Mouse (Mus musculus) lung, adult 2 months (tissue): ENCODE data around the gene Ptpn14. TPM values are rescaled to one million over a fixed set of nuclear protein-coding genes. Genes with fewer than 3 reads are reported as not detected.

ENCODE experiments used
- DNase-seq: peaks from one replicate; pipeline ENCODE4 v3.0.0; 2022
- H3K4me1 ChIP-seq: fragments of 200-500 bp; 2 replicates; pipeline ENCODE4 v1.6.1; 2011; ENCODE audit warnings: low read length; ENCODE audit not compliant: control insufficient read depth, insufficient read depth
- H3K4me3 ChIP-seq: fragments of 200-500 bp; replicated peaks from 2 replicates; pipeline ENCODE3; 2011; ENCODE audit warnings: low read depth, mild to moderate bottlenecking, control low read depth, low read length; ENCODE audit errors: extremely low read depth
- CTCF ChIP-seq: fragments of 200-500 bp; IDR thresholded peaks from 2 replicates; pipeline ENCODE4 v1.5.1; 2011; ENCODE audit warnings: mild to moderate bottlenecking, low read length, control low read depth; ENCODE audit not compliant: insufficient read depth
- POLR2A ChIP-seq: fragments of 200-500 bp; IDR thresholded peaks from 2 replicates; pipeline ENCODE4 v1.6.1; 2011; ENCODE audit warnings: low read depth, mild to moderate bottlenecking, control low read depth, low read length, borderline replicate concordance; ENCODE audit errors: extremely low read depth
- WGBS: fragments of 180-500 bp; shearing (Covaris S2); methylation state at CpG from one replicate; pipeline ENCODE4 v1.1.7; 2018; 5-methylcytosine and 5-hydroxymethylcytosine counted together
- polyA plus RNA-seq: library from polyadenylated mRNA; depleted of rRNA; stranded (reverse); fragments of >200 nt; gene quantifications from 2 replicates; pipeline ENCODE4 v1.2.3, GENCODE M21; 2012

Ptpn14 gene
- polyA plus RNA-seq, 1 experiment: 19.7 TPM

- no peak for DNase-seq
- no peak for TF ChIP-seq POLR2A
- TF ChIP-seq CTCF: no peak
- Histone ChIP-seq H3K4me3 (no peak overlapping the region), H3K4me1 (no peaks in the 10 kb centered on the region)
- WGBS: 55% methylated on average over 4 of the region's 4 CpGs
Measured at GRCm38 (mm10) chr1:189698416-189698815, 29.7 kb upstream of the Ptpn14 start.

DNA sequence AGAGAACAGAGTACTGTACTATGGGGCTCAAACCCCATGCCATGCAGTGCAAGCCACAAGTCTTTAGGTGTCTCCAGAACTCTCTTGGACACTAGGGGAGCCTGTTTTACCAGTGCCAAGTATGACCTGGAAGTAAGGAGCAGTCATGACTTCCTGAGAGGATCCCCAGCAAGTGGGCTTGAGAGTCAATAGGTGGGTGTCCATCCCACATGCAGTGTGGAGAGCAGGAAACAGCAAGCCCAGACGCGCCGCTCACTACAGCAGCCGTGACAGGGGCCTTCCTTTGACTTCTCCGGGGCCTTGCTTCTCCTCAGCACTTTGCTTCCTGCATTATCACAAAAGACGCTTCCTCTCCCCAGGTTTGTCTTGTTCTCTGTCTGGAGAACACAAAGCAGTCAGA is 27.9 kb upstream of the Ptpn14 start:
- no peak for DNase-seq
- 54% methylated on average over 6 of the region's 6 CpGs for WGBS
- Histone ChIP-seq H3K4me1 (no peaks in the 10 kb centered on the region), H3K4me3 (no peak overlapping the region)
- no peak for TF ChIP-seq POLR2A
- TF ChIP-seq CTCF: no peak

GRCm38 (mm10) chr1:189700990-189701389 is 27.1 kb upstream of the Ptpn14 start:
- no peak overlapping the region for H3K4me3 ChIP-seq
- TF ChIP-seq POLR2A (no peak), CTCF (peak; percentile 94)
- no peaks in the 10 kb centered on the region for H3K4me1 ChIP-seq
- under 1% methylated on average over 6 of the region's 6 CpGs for WGBS
- DNase-seq: peak; percentile 51

GRCm38 (mm10) chr1:189703156-189703555 is 24.9 kb upstream of the Ptpn14 start:
- DNase-seq: no peak
- whole genome bisulfite sequencing: 49% methylated on average over 7 of the region's 7 CpGs
- H3K4me1 ChIP-seq: no peaks in the 10 kb centered on the region
- H3K4me3 ChIP-seq: no peak overlapping the region
- TF ChIP-seq POLR2A: no peak
- peak; percentile 50 for TF ChIP-seq CTCF

- Histone ChIP-seq H3K4me3 (no peak overlapping the region), H3K4me1 (no peaks in the 10 kb centered on the region)
- no peak for DNase-seq
- WGBS: 70% methylated on average over 7 of the region's 7 CpGs
- TF ChIP-seq POLR2A (no peak), CTCF (no peak)
Measured at GRCm38 (mm10) chr1:189703591-189703990, 24.5 kb upstream of the Ptpn14 start.

GRCm38 (mm10) chr1:189706040-189706645 is 21.9 kb upstream of the Ptpn14 start:
- Histone ChIP-seq H3K4me1 (no peaks in the 10 kb centered on the region), H3K4me3 (no peak overlapping the region)
- no peak for DNase-seq
- TF ChIP-seq CTCF (no peak), POLR2A (no peak)
- WGBS: 58% methylated on average over 12 of the region's 12 CpGs

- DNase-seq: no peak
- TF ChIP-seq CTCF: no peak
- TF ChIP-seq POLR2A: no peak
- H3K4me3 ChIP-seq: no peak overlapping the region
Measured at GRCm38 (mm10) chr1:189707014-189707413, 21.1 kb upstream of the Ptpn14 start.

DNA sequence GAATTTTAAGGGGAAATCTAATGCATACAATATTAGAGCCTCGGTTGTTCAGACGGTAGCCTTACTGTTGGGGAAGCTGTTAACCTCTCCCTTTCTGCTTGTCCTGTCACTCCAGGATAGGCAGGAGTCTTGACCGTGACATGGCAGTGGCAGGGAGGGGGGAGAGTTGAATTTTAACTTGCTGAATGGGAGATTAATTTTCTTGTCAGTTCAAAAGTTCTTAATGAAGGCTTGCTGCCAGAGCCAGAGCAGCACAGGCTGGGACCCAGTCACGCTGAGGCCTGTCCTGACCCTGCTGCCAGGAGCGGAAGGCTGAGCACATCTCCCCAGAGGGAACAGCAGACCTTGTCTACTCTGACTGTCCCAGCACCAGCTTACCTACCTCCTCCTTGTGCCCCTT is 20.6 kb upstream of the Ptpn14 start:
- TF ChIP-seq CTCF (no peak), POLR2A (no peak)
- H3K4me3 ChIP-seq: no peak overlapping the region
- DNase-seq: no peak
- 46% methylated on average over 5 of the region's 5 CpGs for WGBS
- no peaks in the 10 kb centered on the region for H3K4me1 ChIP-seq

More at GRCm38 (mm10) chr1:189707014-189707413, 21.1 kb upstream of the Ptpn14 start:
- H3K4me1 ChIP-seq: no peaks in the 10 kb centered on the region

GRCm38 (mm10) chr1:189709001-189709400 is 19.1 kb upstream of the Ptpn14 start:
- TF ChIP-seq CTCF (no peak), POLR2A (no peak)
- WGBS: 67% methylated on average over 8 of the region's 8 CpGs
- Histone ChIP-seq H3K4me3 (no peak overlapping the region), H3K4me1 (no peaks in the 10 kb centered on the region)
- no peak for DNase-seq

DNA sequence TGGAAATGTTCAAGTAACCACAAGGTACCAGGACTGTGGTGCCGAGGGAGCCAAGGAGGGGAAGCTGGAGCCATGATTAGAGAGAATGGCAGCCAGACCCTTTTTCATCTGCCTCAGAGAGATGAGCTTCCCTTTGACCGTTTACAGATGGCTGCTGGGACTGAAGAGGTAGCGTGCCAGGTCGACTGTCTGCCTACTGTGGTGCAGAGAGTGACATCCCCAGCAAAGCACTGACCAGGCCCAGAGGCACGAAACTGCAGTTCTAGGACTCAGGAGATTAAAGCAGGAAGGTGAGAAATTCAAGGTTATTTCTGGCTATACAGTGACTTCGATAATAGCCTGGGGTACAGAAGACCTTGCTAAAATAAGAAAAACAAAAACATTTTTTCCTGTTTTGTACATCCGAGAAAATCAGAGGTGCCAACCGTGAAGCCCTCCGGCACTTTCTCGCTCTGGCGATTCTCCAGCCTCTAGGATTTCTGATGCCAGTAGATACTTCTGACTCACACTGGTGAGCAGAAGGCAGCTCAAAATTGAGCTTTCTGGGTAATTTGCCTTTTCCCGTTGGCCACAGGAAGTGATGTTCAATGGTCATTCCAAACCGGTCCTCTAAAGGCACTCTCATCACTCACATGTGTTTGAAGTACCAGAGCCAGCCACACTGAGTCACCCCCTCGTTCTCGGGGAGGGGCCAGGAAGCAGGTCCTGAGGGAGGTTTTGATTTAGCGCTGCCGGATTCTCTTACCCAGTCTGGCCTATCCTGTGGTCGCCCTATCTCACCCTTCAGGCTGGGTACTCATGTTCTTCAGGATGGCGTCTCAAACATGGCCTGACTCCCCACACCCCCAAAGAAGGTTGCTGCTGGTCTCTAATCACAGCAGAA is 11.9 kb upstream of the Ptpn14 start:
- no peak overlapping the region for H3K4me3 ChIP-seq
- no peak for TF ChIP-seq POLR2A
- no peak for TF ChIP-seq CTCF
- H3K4me1 ChIP-seq: no peaks in the 10 kb centered on the region
- DNase-seq: no peak
- 35% methylated on average over 19 of the region's 19 CpGs for WGBS
